Mouse (Mus musculus): ENCODE results near the gene Rbp1.

The Rbp1 gene

DNA sequence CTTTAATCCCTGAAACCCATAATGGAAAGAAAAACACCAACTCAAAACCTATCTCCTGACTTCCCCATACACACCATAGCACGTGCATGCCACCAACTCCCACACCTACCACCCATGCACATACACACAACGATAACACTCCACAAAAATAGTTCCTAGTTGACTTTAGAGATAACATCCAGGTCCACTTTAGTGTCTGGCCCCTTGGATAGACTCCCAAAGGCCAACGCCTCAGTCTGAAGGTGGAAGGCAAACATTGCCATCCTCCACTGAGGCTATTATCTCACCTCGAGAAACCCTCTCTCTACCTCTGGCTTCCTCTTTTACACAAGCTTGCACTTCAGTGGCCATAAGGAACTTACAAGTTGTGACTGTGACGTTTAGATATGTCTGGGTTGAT is 69.5 kb downstream of the Rbp1 start:
- DNase-seq (ENCODE audit: low spot score in 2 of 2), result no peak

DNA sequence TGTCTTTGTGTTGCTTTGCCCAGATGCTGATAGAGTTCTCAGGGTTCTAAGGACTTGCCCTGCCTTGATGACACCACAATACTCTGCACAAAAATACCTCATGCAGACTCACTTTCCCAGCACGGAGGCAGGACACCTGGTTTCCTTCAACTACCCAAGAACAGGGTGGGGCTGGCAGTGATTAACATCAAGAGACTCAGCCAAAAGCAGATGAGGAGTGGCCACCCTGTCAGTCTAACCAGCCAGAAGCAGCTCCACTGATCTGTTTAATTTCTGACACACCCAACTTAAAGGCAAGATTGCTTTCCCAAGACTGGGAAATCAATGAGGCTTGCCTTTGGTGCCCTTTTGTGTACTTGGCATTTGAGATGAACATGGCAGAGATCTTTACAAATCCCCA is 70.1 kb downstream of the Rbp1 start:
- DNase-seq (ENCODE audit: low spot score in 2 of 2), result no peak

All from right cerebral cortex, postnatal 36 days (tissue).